Mouse (Mus musculus): ENCODE results near the gene Sdk2.

The Sdk2 gene
- long read RNA-seq, experiment 1 = 0 reads
- long read RNA-seq, experiment 2, partial matches to known transcripts = 1 of 2 reads
- long read RNA-seq, experiment 2, other reads (novel, unspliced or antisense) = 1 of 2 reads

- intact Hi-C loops (cut with DNase I) = loop anchor here (10.0 kb wide), 1 partner anchor 202 kb away; no protein-coding TSS in a partner anchor
Observed at GRCm38 (mm10) chr11:114066951-114067762, at the start of gene Sdk2. Gene Sdk2 (minus strand): TSS chr11:114067046.

GRCm38 (mm10) chr11:114115077-114115476, 48.2 kb upstream of the Sdk2 start:
- intact Hi-C loops (cut with DNase I) = no loop called here

- intact Hi-C loops (cut with DNase I) = no loop called here
Observed at GRCm38 (mm10) chr11:114114674-114115073, 47.8 kb upstream of the Sdk2 start.

- intact Hi-C loops (cut with DNase I) = no loop called here
Observed at GRCm38 (mm10) chr11:114110851-114111250, 44.0 kb upstream of the Sdk2 start.

GRCm38 (mm10) chr11:114093636-114094035, 26.8 kb upstream of the Sdk2 start:
- intact Hi-C loops (cut with DNase I) = no loop called here

GRCm38 (mm10) chr11:114093175-114093574, 26.3 kb upstream of the Sdk2 start:
- intact Hi-C loops (cut with DNase I) = no loop called here

GRCm38 (mm10) chr11:114080606-114081005, 13.8 kb upstream of the Sdk2 start:
- intact Hi-C loops (cut with DNase I) = no loop called here

GRCm38 (mm10) chr11:114072644-114073043, 5.8 kb upstream of the Sdk2 start:
- intact Hi-C loops (cut with DNase I) = loop anchor here (2.0 kb wide), 1 partner anchor 210 kb away; no protein-coding TSS in a partner anchor

GRCm38 (mm10) chr11:114071998-114072397, 5.2 kb upstream of the Sdk2 start:
- intact Hi-C loops (cut with DNase I) = loop anchor here (2.0 kb wide), 1 partner anchor 211 kb away; no protein-coding TSS in a partner anchor

GRCm38 (mm10) chr11:114070881-114071280, 4.0 kb upstream of the Sdk2 start:
- intact Hi-C loops (cut with DNase I) = no loop called here

- intact Hi-C loops (cut with DNase I) = no loop called here
Observed at GRCm38 (mm10) chr11:114070131-114070530, 3.3 kb upstream of the Sdk2 start.

GRCm38 (mm10) chr11:114068390-114068789, 1.5 kb upstream of the Sdk2 start:
- intact Hi-C loops (cut with DNase I) = loop anchor here (10.0 kb wide), 1 partner anchor 204 kb away; no protein-coding TSS in a partner anchor

GRCm38 (mm10) chr11:114066098-114066950, 522 bp downstream of the Sdk2 start:
- intact Hi-C loops (cut with DNase I) = loop anchor here (10.0 kb wide), 1 partner anchor 202 kb away; no protein-coding TSS in a partner anchor

GRCm38 (mm10) chr11:114065596-114065995, 1.2 kb downstream of the Sdk2 start:
- intact Hi-C loops (cut with DNase I) = loop anchor here (10.0 kb wide), 1 partner anchor 201 kb away; no protein-coding TSS in a partner anchor

GRCm38 (mm10) chr11:114064871-114065388, 1.9 kb downstream of the Sdk2 start:
- intact Hi-C loops (cut with DNase I) = loop anchor here (10.0 kb wide), 1 partner anchor 200 kb away; no protein-coding TSS in a partner anchor

- intact Hi-C loops (cut with DNase I) = loop anchor here (10.0 kb wide), 1 partner anchor 197 kb away; no protein-coding TSS in a partner anchor
Observed at GRCm38 (mm10) chr11:114061946-114062345, 4.9 kb downstream of the Sdk2 start.

- intact Hi-C loops (cut with DNase I) = loop anchor here (10.0 kb wide), 1 partner anchor 196 kb away; no protein-coding TSS in a partner anchor
Observed at GRCm38 (mm10) chr11:114061265-114061664, 5.6 kb downstream of the Sdk2 start.

GRCm38 (mm10) chr11:114056351-114056750, 10.5 kb downstream of the Sdk2 start:
- intact Hi-C loops (cut with DNase I) = no loop called here

- intact Hi-C loops (cut with DNase I) = no loop called here
Observed at GRCm38 (mm10) chr11:114054581-114055315, 12.1 kb downstream of the Sdk2 start.

GRCm38 (mm10) chr11:114051361-114051760, 15.5 kb downstream of the Sdk2 start:
- intact Hi-C loops (cut with DNase I) = no loop called here

Measured in adrenal gland (tissue).